Mouse (Mus musculus): ENCODE data around the gene Epha3.

GRCm38 (mm10) chr16:63641603-63642002 lies 222.4 kb downstream of the Epha3 start:
- TF ChIP-seq EP300 (IDR thresholded peaks at IDR 0.05; ENCODE audit: low read depth): no peak
- no peak for TF ChIP-seq CTCF (IDR thresholded peaks at IDR 0.05; ENCODE audit: low read depth)

Data from liver, postnatal 0 days (tissue).